Mouse (Mus musculus) ES-E14 (cell line): Measurements from ENCODE around the gene Gm20906. TPM values are rescaled to one million over a fixed set of nuclear protein-coding genes. Genes with fewer than 3 reads are reported as not detected.
"Not testable (repeated sequence)": the region's sequence is repeated elsewhere in the genome, so short reads cannot be mapped to it uniquely, and the experiment has no call there.

ENCODE experiments used
- DNase-seq: peaks from one replicate; pipeline ENCODE4 v3.0.0-alpha.2; 2013; ENCODE audit warnings: low read depth, low spot score
- H3K27ac ChIP-seq: 2 replicates; pipeline ENCODE4 v1.5.1; 2012; ENCODE audit warnings: low read depth, mild to moderate bottlenecking, low read length, moderate library complexity, mixed read lengths; ENCODE audit not compliant: poor library complexity, insufficient read depth, severe bottlenecking
- H3K36me3 ChIP-seq: 2 replicates; pipeline ENCODE4 v1.6.1; 2012; ENCODE audit warnings: mild to moderate bottlenecking, low read length, moderate library complexity, mixed read lengths; ENCODE audit not compliant: control insufficient read depth, poor library complexity, insufficient read depth, severe bottlenecking
- H3K4me1 ChIP-seq, 2 experiments: fragments of 150-350 bp in 1 of 2; sonication (generic) in 1 of 2; 2 replicates each; pipeline ENCODE4 v1.6.1; 2012; ENCODE audit warnings: low read length in 2 of 2, mild to moderate bottlenecking in 1 of 2, mixed read lengths in 1 of 2; ENCODE audit not compliant: control insufficient read depth in 2 of 2, insufficient read depth in 2 of 2, poor library complexity in 1 of 2
- H3K4me3 ChIP-seq, 2 experiments: fragments of 150-350 bp in 1 of 2; sonication (generic) in 1 of 2; 2 replicates each; pipeline ENCODE4 v1.5.1; 2012; ENCODE audit warnings: low read length in 2 of 2, low read depth in 1 of 2, mild to moderate bottlenecking in 1 of 2, mixed read lengths in 1 of 2; ENCODE audit not compliant: insufficient read depth in 1 of 2, poor library complexity in 1 of 2, severe bottlenecking in 1 of 2
- H3K9ac ChIP-seq: 2 replicates; pipeline ENCODE4 v1.6.1; 2012; ENCODE audit warnings: low read depth, mild to moderate bottlenecking, low read length, mixed read lengths; ENCODE audit not compliant: poor library complexity, insufficient read depth, severe bottlenecking
- H3K9me3 ChIP-seq: fragments of 150-350 bp; sonication (generic); 2 replicates; pipeline ENCODE4 v1.6.1; 2012; ENCODE audit warnings: low read depth, mild to moderate bottlenecking, low read length; ENCODE audit not compliant: control insufficient read depth, insufficient read depth
- in situ Hi-C, 2 experiments: fragments of 600-800 bp; cut with MboI; formaldehyde crosslinking; loops; one replicate each; pipeline ENCODE4 v1.15.1; 2025; ENCODE audit warnings: low sequenced_read_pairs in 2 of 2, inconsistent platforms in 1 of 2; ENCODE audit not compliant: unreplicated experiment in 2 of 2
- total RNA-seq: library from RNA; depleted of rRNA; stranded (reverse); fragments of 300-350 nt; gene quantifications from 2 replicates; pipeline ENCODE4 v1.2.3, GENCODE M21; 2012; rRNA removed

The Gm20906 gene
- total RNA-seq = not detected in 2 replicates

DNA sequence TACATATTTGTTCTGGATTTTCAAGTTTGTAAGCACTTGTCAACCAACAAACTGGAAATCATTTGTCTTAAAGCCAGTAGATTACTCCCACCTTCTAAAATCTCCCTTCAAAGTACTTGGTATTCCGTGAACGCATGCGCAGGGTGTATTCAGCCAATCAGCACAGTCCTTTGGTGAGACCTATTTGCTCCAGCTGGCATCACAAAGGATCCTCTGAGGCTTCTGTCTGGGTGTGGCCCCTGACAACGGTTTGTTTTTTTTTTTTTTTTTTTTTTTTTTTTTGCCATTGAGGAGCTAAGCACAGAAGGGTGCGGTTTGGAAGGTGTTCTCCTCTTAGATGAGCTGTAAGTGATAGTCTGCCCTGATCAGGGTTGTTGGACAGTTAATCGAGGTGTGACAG, at the start of gene Gm20906:
TSS of gene Gm20906 (plus strand) at position 301 of the 400 bp plus-strand sequence.
- H3K36me3 ChIP-seq, H3K4me3 ChIP-seq, H3K9ac ChIP-seq, H3K27ac ChIP-seq, in situ Hi-C loops, DNase-seq, H3K9me3 ChIP-seq, H3K4me1 ChIP-seq: not testable (repeated sequence)
